Mouse (Mus musculus): ENCODE measurements around the gene Psmb10. TPM values are rescaled to one million over a fixed set of nuclear protein-coding genes. Genes with fewer than 3 reads are reported as not detected.

Gene Psmb10
- polyA plus RNA-seq, 1 experiment from 2014 or later = 74.7 TPM

DNA sequence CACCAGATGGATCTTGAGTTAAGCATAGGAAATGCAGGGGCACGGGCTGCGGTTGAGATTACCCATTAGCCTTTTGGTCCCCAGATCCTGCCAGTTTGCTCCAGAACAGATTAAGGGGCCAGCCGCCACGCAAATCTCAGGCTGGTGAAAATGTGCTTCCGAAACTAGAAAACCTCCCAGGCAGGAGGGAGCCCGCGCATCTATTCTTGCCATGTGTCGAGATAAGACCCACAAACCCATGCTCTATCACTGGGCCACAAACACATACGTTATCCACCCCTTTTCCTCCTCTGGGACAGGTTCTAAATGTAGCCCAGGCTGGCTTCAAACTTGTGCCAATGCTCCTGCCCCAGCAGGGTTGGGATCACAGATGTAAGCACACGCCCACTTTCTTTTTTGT, 23.3 kb upstream of the Psmb10 start:
- ATAC-seq (ENCODE audit: low FRiP score, low read depth) = no peak
- H3K36me3 ChIP-seq = no peaks in the 10 kb centered on the region
- no peak overlapping the region for H3K4me2 ChIP-seq
- peaks cover 13% of the 10 kb centered on the region; the same call in 1 of the 2 replicates for H3K4me1 ChIP-seq (replicated peaks)
- H3K27ac ChIP-seq (replicated peaks) = no peak overlapping the region
- no peaks in the 10 kb centered on the region for H3K9me3 ChIP-seq
- 90% methylated on average over 10 of the region's 10 CpGs for WGBS
- no peak overlapping the region for H3K9ac ChIP-seq
- no peak overlapping the region for H3K4me3 ChIP-seq
- peaks cover 19% of the 10 kb centered on the region; the same call in 1 of the 2 replicates for H3K27me3 ChIP-seq

DNA sequence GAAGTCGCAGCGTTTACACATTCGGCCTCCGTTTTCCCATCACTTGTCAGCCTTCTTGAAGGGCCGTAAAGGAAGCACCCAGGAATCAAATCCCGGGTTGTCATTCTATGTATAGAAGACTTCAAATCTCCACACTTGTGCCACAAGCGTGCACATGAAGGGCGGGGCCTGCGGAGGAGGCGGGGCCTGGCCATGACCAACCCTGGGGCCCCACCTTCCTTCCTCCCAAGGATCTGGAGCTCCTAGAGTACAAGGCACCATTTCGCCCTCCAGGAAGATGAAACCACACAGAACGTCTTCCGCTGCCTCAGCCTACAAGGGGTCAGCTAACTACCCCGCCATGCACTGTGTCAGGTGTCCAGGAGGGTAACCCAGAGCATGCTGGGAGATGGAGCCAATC, 22.9 kb upstream of the Psmb10 start:
- H3K4me3 ChIP-seq = no peak overlapping the region
- peaks cover 13% of the 10 kb centered on the region; the same call in 1 of the 2 replicates for H3K4me1 ChIP-seq (replicated peaks)
- no peak for ATAC-seq (ENCODE audit: low FRiP score, low read depth)
- H3K27ac ChIP-seq (replicated peaks) = no peak overlapping the region
- no peaks in the 10 kb centered on the region for H3K9me3 ChIP-seq
- no peak overlapping the region for H3K9ac ChIP-seq
- peaks cover 17% of the 10 kb centered on the region; the same call in 1 of the 2 replicates for H3K27me3 ChIP-seq
- H3K36me3 ChIP-seq = no peaks in the 10 kb centered on the region
- no peak overlapping the region for H3K4me2 ChIP-seq
- WGBS = 81% methylated on average over 14 of the region's 14 CpGs

DNA sequence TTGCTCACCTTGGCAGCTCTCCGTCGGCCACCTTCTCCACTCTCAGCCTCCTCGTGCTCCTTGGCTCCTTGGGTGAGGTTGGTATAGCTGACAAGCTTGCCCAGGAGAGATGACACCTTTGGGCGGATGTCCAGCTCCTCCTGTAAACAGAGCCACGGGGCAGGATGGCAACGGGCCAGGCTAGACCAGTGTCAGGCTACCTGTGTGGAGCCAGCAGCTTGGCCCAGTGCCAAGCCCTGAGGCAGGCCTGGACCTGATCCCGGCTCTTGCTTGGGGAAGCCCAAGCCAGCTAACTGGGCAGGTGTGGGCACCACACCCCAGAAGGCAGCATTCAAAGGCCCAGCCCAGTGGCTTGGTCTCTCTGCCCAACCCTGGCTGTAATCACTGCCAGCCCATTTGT, 21.1 kb upstream of the Psmb10 start:
- WGBS = 80% methylated on average over 7 of the region's 7 CpGs
- Histone ChIP-seq H3K9me3 (no peaks in the 10 kb centered on the region), H3K27me3 (peaks cover 1% of the 10 kb centered on the region; the same call in 1 of the 2 replicates), H3K36me3 (no peaks in the 10 kb centered on the region), H3K4me2 (no peak overlapping the region), H3K9ac (no peak overlapping the region), H3K4me1 (replicated peaks) (0 out of 2 replicates have a peak, but pooled peaks cover 4% of the 10 kb centered on the region), H3K4me3 (no peak overlapping the region), H3K27ac (replicated peaks) (no peak overlapping the region)
- ATAC-seq (ENCODE audit: low FRiP score, low read depth) = no peak

DNA sequence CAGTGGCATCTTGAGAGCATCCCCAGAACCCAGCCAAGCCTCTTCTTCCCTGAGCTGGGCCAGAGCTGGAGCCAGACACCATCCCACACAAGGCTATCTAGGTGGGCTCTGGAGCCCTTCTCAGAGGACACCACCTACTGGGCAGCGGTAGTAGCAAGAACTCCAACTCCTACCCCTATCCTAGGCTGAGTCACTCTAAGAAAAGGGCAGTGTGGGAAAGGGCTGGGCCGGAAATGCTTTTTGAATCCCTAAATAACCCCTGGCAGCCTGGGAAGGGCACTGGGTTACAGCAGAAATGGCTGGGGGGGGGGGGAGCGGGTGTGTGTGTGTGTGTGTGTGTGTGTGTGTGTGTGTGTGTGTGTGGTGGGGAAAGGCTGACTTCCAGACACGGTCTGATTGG, 19.6 kb upstream of the Psmb10 start:
- no peak overlapping the region for H3K9ac ChIP-seq

DNA sequence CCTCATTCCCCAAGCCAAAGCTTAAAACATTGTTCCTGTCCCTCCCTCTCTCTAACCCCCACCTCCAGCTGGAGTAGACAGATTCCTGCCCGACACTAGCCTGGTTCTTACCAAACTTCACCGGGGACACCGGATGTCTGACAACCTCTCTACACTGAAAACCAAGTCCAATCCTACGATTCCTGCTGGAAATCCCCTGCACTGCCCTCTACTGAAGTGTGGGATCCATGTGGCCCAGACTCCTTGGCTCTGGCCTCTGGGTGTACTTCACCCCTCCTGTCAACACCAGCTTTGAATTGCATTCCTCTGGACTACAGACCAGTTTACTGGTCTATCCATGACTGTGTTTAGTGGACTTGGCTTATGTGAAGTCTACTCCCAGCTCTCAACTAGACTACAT, 18.3 kb upstream of the Psmb10 start:
- Histone ChIP-seq H3K27me3 (no peaks in the 10 kb centered on the region), H3K9ac (no peak overlapping the region), H3K9me3 (no peaks in the 10 kb centered on the region), H3K4me2 (no peak overlapping the region), H3K36me3 (no peaks in the 10 kb centered on the region), H3K4me1 (replicated peaks) (0 out of 2 replicates have a peak, but pooled peaks cover 4% of the 10 kb centered on the region), H3K4me3 (no peak overlapping the region), H3K27ac (replicated peaks) (no peak overlapping the region)
- WGBS = 90% methylated on average over 4 of the region's 4 CpGs
- ATAC-seq (ENCODE audit: low FRiP score, low read depth) = no peak

More for the DNA sequence above, 19.6 kb upstream of the Psmb10 start:
- Histone ChIP-seq H3K27ac (replicated peaks) (no peak overlapping the region), H3K4me3 (no peak overlapping the region), H3K36me3 (no peaks in the 10 kb centered on the region), H3K4me2 (no peak overlapping the region), H3K27me3 (no peaks in the 10 kb centered on the region), H3K9me3 (no peaks in the 10 kb centered on the region), H3K4me1 (replicated peaks) (0 out of 2 replicates have a peak, but pooled peaks cover 4% of the 10 kb centered on the region)
- no peak for ATAC-seq (ENCODE audit: low FRiP score, low read depth)
- 69% methylated on average over 4 of the region's 4 CpGs for WGBS

DNA sequence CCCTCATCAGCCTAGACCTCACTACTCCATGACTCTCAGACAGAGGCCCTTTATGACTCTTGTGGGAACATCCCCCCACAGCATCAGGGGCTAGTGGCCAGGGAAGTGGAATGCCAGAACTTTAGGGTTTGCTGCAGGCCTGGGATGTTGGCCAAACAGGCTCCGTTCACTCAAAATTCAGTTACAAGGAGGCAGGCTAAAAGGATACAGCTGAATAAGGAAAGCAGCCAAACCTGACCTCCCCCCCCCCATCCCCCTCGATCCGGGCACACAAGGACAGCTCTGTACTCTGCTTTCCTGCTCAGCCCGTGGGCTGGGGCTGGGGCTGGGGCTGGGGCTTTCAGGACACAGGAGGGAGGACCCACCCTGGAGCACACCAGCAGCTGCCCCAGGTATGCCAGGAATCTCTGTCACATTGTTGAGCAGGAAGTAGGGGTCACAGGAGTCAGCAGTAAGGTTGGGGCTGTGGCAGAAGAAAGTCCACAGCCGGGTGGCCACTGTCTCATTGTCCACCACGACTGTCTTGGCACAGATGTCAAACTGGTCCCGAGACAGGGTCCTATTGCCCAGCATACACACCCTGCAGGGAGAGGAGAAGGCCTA, 12.9 kb upstream of the Psmb10 start:
- 54% methylated on average over 7 of the region's 7 CpGs for WGBS
- peak overlapping the region; percentile 79 for H3K27ac ChIP-seq (replicated peaks)
- ATAC-seq (ENCODE audit: low FRiP score, low read depth) = peak; percentile 89
- H3K4me1 ChIP-seq (replicated peaks) = peaks cover 8% of the 10 kb centered on the region
- H3K4me3 ChIP-seq = no peak overlapping the region
- H3K36me3 ChIP-seq = no peaks in the 10 kb centered on the region
- no peaks in the 10 kb centered on the region for H3K27me3 ChIP-seq
- H3K9ac ChIP-seq = no peak overlapping the region
- no peaks in the 10 kb centered on the region for H3K9me3 ChIP-seq
- H3K4me2 ChIP-seq = 0 out of 2 replicates have a peak overlapping the region, but pooled peaks have one; percentile 4

DNA sequence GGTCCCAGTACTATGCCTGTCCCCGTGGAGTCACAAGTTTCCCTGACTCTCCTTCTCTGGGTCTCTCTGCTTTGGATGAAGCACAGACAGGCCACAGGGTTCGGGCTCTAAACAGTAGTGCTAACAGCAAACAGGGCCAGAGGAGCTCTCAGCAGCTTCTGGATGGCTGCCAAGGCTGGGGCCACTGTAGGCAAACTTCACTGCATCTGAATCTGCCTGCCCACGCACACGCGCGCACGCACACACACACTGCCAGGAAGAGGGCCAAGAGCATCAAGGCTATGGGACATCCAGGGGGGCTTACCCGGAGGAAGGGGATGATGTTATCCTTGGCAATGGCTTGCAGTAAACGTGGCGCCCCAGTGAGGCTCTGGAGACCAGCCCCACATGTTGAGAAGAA, 11.1 kb upstream of the Psmb10 start:
- Histone ChIP-seq H3K4me3 (no peak overlapping the region), H3K4me2 (no peak overlapping the region), H3K4me1 (replicated peaks) (peaks cover 8% of the 10 kb centered on the region), H3K27me3 (no peaks in the 10 kb centered on the region), H3K9ac (no peak overlapping the region), H3K27ac (replicated peaks) (peak overlapping the region; percentile 46; the same call in 1 of the 2 replicates), H3K9me3 (no peaks in the 10 kb centered on the region), H3K36me3 (no peaks in the 10 kb centered on the region)
- 48% methylated on average over 10 of the region's 10 CpGs for WGBS
- peak; percentile 57; the same call in 1 of the 2 replicates for ATAC-seq (ENCODE audit: low FRiP score, low read depth)

DNA sequence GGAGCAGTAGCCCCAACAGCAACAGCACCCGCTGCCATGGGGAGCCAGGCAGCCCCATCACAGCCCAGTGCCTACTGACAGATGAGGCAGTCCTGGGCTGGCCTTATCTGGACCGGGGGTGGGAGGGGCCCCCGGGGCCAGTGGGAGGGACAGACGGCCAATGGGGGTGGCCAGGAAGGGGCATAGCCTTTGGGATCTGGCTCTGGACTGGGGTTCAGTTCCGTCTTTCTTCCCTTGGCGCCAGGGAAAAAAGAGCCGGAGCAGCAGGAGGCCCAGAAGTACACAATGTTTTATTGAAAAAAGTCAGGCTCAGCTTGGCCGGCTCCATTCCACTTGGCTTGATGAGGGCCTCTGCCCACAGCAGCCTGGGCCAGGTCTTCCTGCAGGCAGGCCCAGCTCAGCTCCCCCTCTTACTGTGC, 5.1 kb upstream of the Psmb10 start, which contains the start of gene Lcat:
Gene Lcat, minus strand, starts transcription at position 62 of the 419 bp plus-strand sequence.
- Histone ChIP-seq H3K4me1 (replicated peaks) (peaks cover 5% of the 10 kb centered on the region), H3K9ac (no peak within 1 kb of the TSS), H3K4me3 (no peak within 1 kb of the TSS), H3K27me3 (no peaks in the 10 kb centered on the region), H3K36me3 (no peaks in the 10 kb centered on the region), H3K4me2 (no peak within 1 kb of the TSS), H3K9me3 (no peaks in the 10 kb centered on the region), H3K27ac (replicated peaks) (peak within 1 kb of the TSS; percentile 57)
- peak; percentile 73 for ATAC-seq (ENCODE audit: low FRiP score, low read depth)
- 39% methylated on average over 6 of the region's 8 CpGs for WGBS

DNA sequence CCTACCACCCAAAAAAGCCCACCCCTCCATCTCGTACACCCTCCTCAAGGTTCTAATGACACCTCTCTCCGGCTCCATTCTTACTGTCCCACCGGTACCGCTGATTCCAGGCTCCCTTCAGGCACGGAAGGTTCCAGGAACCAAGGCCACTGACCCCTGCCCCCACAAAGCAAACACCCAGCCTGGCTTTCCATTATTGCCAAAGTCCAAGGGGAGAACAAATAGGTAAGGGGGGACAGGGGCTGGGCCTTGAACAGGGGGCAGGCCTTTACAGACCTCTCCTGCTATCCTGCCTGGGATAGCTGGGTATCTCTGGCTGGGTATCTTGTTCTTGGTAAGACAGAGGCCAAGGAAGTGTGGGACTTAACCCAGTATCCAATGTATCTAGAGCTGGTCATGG, 4.3 kb upstream of the Psmb10 start:
- no peak overlapping the region for H3K4me3 ChIP-seq
- no peaks in the 10 kb centered on the region for H3K9me3 ChIP-seq
- no peak overlapping the region for H3K4me2 ChIP-seq
- no peak overlapping the region for H3K27ac ChIP-seq (replicated peaks)
- H3K27me3 ChIP-seq = no peaks in the 10 kb centered on the region
- H3K4me1 ChIP-seq (replicated peaks) = peaks cover 11% of the 10 kb centered on the region
- ATAC-seq (ENCODE audit: low FRiP score, low read depth) = no peak
- H3K36me3 ChIP-seq = no peaks in the 10 kb centered on the region
- 92% methylated on average over 5 of the region's 5 CpGs for WGBS
- no peak overlapping the region for H3K9ac ChIP-seq

DNA sequence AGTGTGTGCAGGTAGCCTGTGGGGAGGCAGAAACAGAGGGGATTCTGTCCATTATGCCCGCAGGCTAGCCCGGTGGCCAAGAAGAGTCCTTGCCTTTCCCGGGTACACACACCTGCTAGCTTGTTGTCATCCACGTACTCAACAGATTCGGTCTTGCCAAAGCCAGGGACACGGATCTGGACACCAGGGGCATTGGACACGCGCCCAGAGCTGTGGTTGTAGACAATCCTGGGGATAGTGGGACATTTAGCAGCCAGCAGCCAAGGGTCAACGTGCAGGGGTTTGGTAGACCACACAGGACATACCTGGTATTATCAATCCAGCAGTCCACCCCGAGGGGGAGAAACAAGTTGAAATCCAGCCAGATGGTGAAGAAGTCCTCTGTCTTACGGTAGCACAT, 3.8 kb upstream of the Psmb10 start:
- H3K27ac ChIP-seq (replicated peaks) = no peak overlapping the region
- H3K36me3 ChIP-seq = no peaks in the 10 kb centered on the region
- H3K4me2 ChIP-seq = no peak overlapping the region
- WGBS = 91% methylated on average over 11 of the region's 11 CpGs
- no peaks in the 10 kb centered on the region for H3K9me3 ChIP-seq
- no peak for ATAC-seq (ENCODE audit: low FRiP score, low read depth)
- no peaks in the 10 kb centered on the region for H3K27me3 ChIP-seq
- H3K4me3 ChIP-seq = no peak overlapping the region
- peaks cover 11% of the 10 kb centered on the region for H3K4me1 ChIP-seq (replicated peaks)
- H3K9ac ChIP-seq = no peak overlapping the region

DNA sequence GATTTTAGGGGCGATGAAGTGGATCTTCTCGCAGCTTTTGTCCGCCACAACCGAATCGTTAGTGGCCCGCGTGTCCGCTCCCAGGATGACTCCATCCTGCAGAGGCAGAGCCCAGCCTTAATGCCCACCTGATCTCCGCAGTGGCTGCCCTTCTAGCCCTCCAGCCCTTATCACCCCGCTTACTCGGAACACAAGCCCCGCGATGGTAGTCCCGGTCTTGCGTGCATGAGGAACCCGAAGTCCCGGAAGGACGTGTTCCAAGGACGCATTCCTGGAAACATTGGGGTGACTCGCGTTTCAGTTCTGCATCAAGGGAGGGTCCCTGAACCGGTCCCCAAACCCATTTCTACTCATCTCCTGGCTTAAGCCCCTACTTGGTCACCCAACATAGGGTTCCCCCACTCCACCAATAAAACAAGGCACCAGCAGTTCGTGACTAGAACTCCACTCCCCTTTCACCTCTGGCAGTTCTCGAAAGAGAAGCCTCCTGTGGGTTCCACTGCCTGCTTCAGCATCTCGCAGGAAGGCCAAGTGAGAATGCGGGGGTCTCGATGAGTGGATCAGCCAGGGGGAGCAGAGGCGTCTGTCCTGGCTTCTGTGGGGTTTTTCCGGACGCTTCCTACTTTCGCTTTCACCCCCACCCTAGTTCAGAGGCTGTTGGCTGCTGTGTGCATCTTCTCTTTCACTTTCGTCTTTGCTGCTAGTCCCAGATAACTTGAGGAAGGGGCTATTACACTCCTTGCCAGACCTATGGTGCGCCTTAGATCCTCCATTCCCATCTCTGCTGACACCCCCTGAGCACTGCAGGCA, 543 bp downstream of the Psmb10 start:
- Histone ChIP-seq H3K27me3 (no peaks in the 10 kb centered on the region), H3K4me3 (peak overlapping the region; percentile 56), H3K9ac (peak overlapping the region; percentile 78), H3K4me2 (peak overlapping the region; percentile 92), H3K27ac (replicated peaks) (peak overlapping the region; percentile 94), H3K4me1 (replicated peaks) (peaks cover 26% of the 10 kb centered on the region), H3K36me3 (no peaks in the 10 kb centered on the region), H3K9me3 (no peaks in the 10 kb centered on the region)
- WGBS = 2% methylated on average over 33 of the region's 33 CpGs
- peak; percentile 36 for ATAC-seq (ENCODE audit: low FRiP score, low read depth)

DNA sequence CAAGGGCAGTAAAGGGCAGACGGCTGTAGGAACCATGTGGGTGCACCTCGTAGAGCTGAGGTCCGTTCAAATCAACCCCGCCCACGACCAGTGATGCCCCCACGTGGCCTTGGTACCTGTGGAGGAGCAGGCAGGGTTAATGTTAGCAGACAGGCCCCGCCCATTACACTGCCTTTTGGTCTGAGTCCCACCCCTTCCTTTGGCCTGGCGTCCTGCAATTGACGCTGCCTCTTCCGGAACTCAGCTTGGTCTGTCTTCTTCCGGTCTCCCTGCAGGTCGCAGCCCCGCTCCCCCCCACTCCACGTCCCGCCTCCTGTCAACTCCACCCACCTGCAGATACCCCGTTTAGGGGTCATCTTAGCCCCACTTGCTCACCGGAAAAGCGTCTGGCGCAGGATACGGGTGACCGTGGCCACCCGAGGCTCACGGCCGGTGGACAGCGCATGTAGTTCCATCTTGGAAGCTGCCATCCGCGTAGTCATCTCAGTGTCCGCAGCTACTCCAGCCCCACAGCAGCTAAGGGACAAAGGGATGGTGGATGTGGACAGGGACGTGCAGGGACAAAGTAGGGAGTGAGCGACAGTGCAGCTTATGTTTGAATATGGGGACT, 1.3 kb downstream of the Psmb10 start:
- Histone ChIP-seq H3K4me2 (peak overlapping the region; percentile 92), H3K27ac (replicated peaks) (peak overlapping the region; percentile 94), H3K36me3 (no peaks in the 10 kb centered on the region), H3K4me3 (peak overlapping the region; percentile 56), H3K27me3 (no peaks in the 10 kb centered on the region), H3K4me1 (replicated peaks) (peaks cover 26% of the 10 kb centered on the region), H3K9me3 (no peaks in the 10 kb centered on the region), H3K9ac (peak overlapping the region; percentile 78)
- WGBS = under 1% methylated on average over 30 of the region's 30 CpGs
- ATAC-seq (ENCODE audit: low FRiP score, low read depth) = peak; percentile 93

Data from hindbrain, embryonic 15.5 days (tissue).